Mouse (Mus musculus): ENCODE results near the gene H2afy. TPM values are rescaled to one million over a fixed set of nuclear protein-coding genes. Genes with fewer than 3 reads are reported as not detected.

The H2afy gene
- polyA plus RNA-seq, 1 experiment from 2014 or later: 287 TPM

DNA sequence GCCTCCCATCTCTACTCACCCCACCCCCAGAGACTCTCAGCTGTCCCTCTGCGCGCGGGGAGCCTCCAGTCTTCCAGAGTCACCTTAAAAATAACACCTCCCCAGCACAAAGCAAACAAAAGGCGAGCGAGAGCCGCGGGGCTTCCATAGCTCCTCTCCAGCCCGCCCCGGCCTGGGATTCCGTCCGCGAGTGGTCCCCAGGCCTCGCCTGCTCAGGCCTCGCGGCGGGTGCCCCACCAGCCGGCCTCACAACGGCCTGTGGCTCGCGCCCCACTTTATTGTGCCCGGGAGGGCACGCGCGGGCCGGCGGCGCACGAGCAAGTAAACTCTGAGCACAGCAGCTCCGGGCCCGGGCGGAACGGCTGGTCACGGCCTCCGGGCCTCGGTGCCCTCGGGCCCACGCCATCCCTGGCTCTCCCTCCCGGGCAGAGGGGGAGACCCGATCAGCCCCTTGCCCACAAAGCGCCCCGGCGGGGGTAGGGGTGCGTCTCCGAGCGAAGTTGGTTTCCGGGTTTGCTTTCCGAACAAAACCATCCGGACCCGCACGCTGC lies 1.5 kb downstream of the H2afy start:
- Histone ChIP-seq H3K27ac (peak overlapping the region; percentile 88), H3K27me3 (ENCODE audit: control insufficient read depth, insufficient read depth, low read length) (no peaks in the 10 kb centered on the region), H3K4me2 (replicated peaks) (peak overlapping the region; percentile 95), H3K9me3 (ENCODE audit: control insufficient read depth, low read length) (no peaks in the 10 kb centered on the region), H3K9ac (peak overlapping the region; percentile 97), H3K4me3 (replicated peaks; ENCODE audit: low read length) (peak overlapping the region; percentile 99), H3K4me1 (replicated peaks; ENCODE audit: control insufficient read depth, insufficient read depth, low read length) (peaks cover 21% of the 10 kb centered on the region), H3K36me3 (replicated peaks; ENCODE audit: control insufficient read depth, insufficient read depth) (no peaks in the 10 kb centered on the region; the same call in 1 of the 2 replicates)
- WGBS: under 1% methylated on average over 48 of the region's 50 CpGs
- peak; percentile 48; the same call in 1 of the 2 replicates for ATAC-seq (ENCODE audit: low FRiP score)
- no peak for DNase-seq (ENCODE audit: low spot score)

- no peaks in the 10 kb centered on the region for H3K9me3 ChIP-seq (ENCODE audit: control insufficient read depth, low read length)
- WGBS: 58% methylated on average over 5 of the region's 5 CpGs
- peak overlapping the region; percentile 95 for H3K4me2 ChIP-seq (replicated peaks)
- no peak for ATAC-seq (ENCODE audit: low FRiP score)
- H3K27me3 ChIP-seq (ENCODE audit: control insufficient read depth, insufficient read depth, low read length): no peaks in the 10 kb centered on the region
- DNase-seq (ENCODE audit: low spot score): no peak
- H3K4me3 ChIP-seq (replicated peaks; ENCODE audit: low read length): peak overlapping the region; percentile 99
- H3K4me1 ChIP-seq (replicated peaks; ENCODE audit: control insufficient read depth, insufficient read depth, low read length): peaks cover 21% of the 10 kb centered on the region
- H3K36me3 ChIP-seq (replicated peaks; ENCODE audit: control insufficient read depth, insufficient read depth): no peaks in the 10 kb centered on the region; the same call in 1 of the 2 replicates
- peak overlapping the region; percentile 97 for H3K9ac ChIP-seq
- H3K27ac ChIP-seq: no peak overlapping the region
Measured at GRCm38 (mm10) chr13:56134031-56134430, 2.1 kb downstream of the H2afy start.

- Histone ChIP-seq H3K9me3 (ENCODE audit: control insufficient read depth, low read length) (no peaks in the 10 kb centered on the region), H3K27me3 (ENCODE audit: control insufficient read depth, insufficient read depth, low read length) (no peaks in the 10 kb centered on the region), H3K27ac (no peak overlapping the region), H3K36me3 (replicated peaks; ENCODE audit: control insufficient read depth, insufficient read depth) (peaks cover 6% of the 10 kb centered on the region; the same call in 1 of the 2 replicates), H3K4me1 (replicated peaks; ENCODE audit: control insufficient read depth, insufficient read depth, low read length) (peaks cover 21% of the 10 kb centered on the region), H3K9ac (no peak overlapping the region), H3K4me3 (replicated peaks; ENCODE audit: low read length) (no peak overlapping the region), H3K4me2 (replicated peaks) (peak overlapping the region; percentile 95; the same call in 1 of the 2 replicates)
- DNase-seq (ENCODE audit: low spot score) (no peak), ATAC-seq (ENCODE audit: low FRiP score) (no peak)
- 87% methylated on average over 7 of the region's 7 CpGs for WGBS
Measured at GRCm38 (mm10) chr13:56132941-56133340, 3.2 kb downstream of the H2afy start.

DNA sequence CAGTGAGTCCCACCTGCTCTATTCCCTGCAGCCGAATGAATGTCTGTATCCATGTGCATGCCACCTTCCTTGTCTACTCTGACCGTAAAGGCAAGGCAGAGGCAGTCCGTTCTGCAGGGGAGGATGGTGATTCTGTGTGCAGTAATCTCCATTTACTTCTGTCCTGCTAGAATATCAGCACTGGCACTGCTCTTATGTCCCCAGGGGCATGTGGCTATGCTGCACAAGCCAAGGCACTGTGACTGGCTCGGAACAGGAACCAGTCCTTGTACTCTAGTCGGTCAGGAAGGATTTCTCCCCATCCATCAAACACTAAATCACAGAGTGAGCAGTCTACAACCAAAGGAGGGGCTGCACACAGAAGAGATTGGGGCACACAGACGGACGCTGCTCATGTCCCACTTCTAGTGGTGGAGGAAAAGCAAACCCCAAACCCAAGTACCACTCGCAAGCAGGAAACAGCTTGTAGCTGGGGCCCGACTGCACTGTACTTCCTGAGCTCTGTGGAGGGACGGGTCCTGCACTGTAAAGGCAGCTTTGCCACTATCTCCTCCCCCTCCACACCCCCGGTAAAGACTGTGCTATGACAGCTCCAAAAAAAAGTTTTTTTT lies 3.7 kb downstream of the H2afy start:
- Histone ChIP-seq H3K4me1 (replicated peaks; ENCODE audit: control insufficient read depth, insufficient read depth, low read length) (peaks cover 21% of the 10 kb centered on the region), H3K27ac (no peak overlapping the region), H3K27me3 (ENCODE audit: control insufficient read depth, insufficient read depth, low read length) (no peaks in the 10 kb centered on the region), H3K36me3 (replicated peaks; ENCODE audit: control insufficient read depth, insufficient read depth) (peaks cover 11% of the 10 kb centered on the region), H3K4me2 (replicated peaks) (no peak overlapping the region), H3K4me3 (replicated peaks; ENCODE audit: low read length) (no peak overlapping the region), H3K9ac (no peak overlapping the region), H3K9me3 (ENCODE audit: control insufficient read depth, low read length) (no peaks in the 10 kb centered on the region)
- DNase-seq (ENCODE audit: low spot score) (no peak), ATAC-seq (ENCODE audit: low FRiP score) (no peak)
- WGBS: 83% methylated on average over 11 of the region's 11 CpGs

DNA sequence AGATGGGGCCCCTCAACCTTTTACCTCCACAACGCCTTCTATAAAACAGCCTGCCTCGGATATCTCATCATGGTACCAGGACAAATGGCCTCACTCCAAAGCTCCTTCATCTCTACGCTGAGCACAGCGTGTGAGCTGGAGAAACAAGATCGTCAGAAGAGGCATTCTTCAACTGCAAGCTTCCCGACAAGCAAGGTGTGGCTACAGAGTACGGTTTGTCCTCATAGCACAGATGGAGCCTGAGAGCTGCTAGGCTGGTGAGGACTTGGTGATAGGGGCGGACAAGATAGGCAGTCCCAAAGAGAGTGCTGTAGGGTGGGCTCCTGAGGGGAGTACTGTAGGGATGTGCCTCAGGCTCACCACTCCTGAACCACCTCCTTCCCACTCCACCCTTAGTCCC lies 5.6 kb downstream of the H2afy start:
- Histone ChIP-seq H3K4me1 (replicated peaks; ENCODE audit: control insufficient read depth, insufficient read depth, low read length) (peaks cover 17% of the 10 kb centered on the region), H3K9ac (no peak overlapping the region), H3K36me3 (replicated peaks; ENCODE audit: control insufficient read depth, insufficient read depth) (peaks cover 30% of the 10 kb centered on the region), H3K4me2 (replicated peaks) (no peak overlapping the region), H3K4me3 (replicated peaks; ENCODE audit: low read length) (no peak overlapping the region), H3K27me3 (ENCODE audit: control insufficient read depth, insufficient read depth, low read length) (no peaks in the 10 kb centered on the region), H3K9me3 (ENCODE audit: control insufficient read depth, low read length) (no peaks in the 10 kb centered on the region), H3K27ac (no peak overlapping the region)
- no peak for DNase-seq (ENCODE audit: low spot score)
- WGBS: 89% methylated on average over 8 of the region's 8 CpGs
- ATAC-seq (ENCODE audit: low FRiP score): no peak

DNA sequence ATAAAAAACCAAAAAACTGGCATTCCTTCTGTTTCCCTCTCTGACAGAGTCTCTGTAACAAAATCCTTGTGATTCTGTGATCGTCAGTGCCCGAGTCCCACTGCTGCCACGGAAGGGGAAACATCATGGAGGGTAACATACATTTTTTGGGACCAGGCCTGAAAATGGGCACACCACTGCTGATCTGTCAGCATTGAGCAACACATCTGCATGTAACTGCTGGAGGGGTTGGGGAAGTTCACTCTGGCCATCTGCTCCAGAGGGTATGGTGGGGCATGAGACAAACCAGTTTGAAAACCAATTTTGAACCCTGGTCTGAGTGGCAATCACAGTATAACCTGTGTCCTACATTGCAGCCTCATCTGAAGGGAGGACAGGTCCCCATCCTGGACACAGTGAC lies 6.6 kb downstream of the H2afy start:
- ATAC-seq (ENCODE audit: low FRiP score): no peak
- 94% methylated on average over 3 of the region's 3 CpGs for WGBS
- H3K27me3 ChIP-seq (ENCODE audit: control insufficient read depth, insufficient read depth, low read length): no peaks in the 10 kb centered on the region

GRCm38 (mm10) chr13:56129014-56129413 lies 7.1 kb downstream of the H2afy start:
- no peak for ATAC-seq (ENCODE audit: low FRiP score)
- peaks cover 43% of the 10 kb centered on the region for H3K36me3 ChIP-seq (replicated peaks; ENCODE audit: control insufficient read depth, insufficient read depth)
- WGBS: 90% methylated on average over 4 of the region's 4 CpGs
- no peak overlapping the region for H3K27ac ChIP-seq
- H3K27me3 ChIP-seq (ENCODE audit: control insufficient read depth, insufficient read depth, low read length): no peaks in the 10 kb centered on the region
- no peaks in the 10 kb centered on the region for H3K9me3 ChIP-seq (ENCODE audit: control insufficient read depth, low read length)
- H3K9ac ChIP-seq: no peak overlapping the region
- peaks cover 12% of the 10 kb centered on the region for H3K4me1 ChIP-seq (replicated peaks; ENCODE audit: control insufficient read depth, insufficient read depth, low read length)
- no peak overlapping the region for H3K4me3 ChIP-seq (replicated peaks; ENCODE audit: low read length)
- DNase-seq (ENCODE audit: low spot score): no peak
- no peak overlapping the region for H3K4me2 ChIP-seq (replicated peaks)

More for the DNA sequence above, 6.6 kb downstream of the H2afy start:
- peaks cover 37% of the 10 kb centered on the region for H3K36me3 ChIP-seq (replicated peaks; ENCODE audit: control insufficient read depth, insufficient read depth)
- H3K4me2 ChIP-seq (replicated peaks): no peak overlapping the region
- no peak overlapping the region for H3K27ac ChIP-seq
- no peak overlapping the region for H3K4me3 ChIP-seq (replicated peaks; ENCODE audit: low read length)
- no peaks in the 10 kb centered on the region for H3K9me3 ChIP-seq (ENCODE audit: control insufficient read depth, low read length)
- no peak for DNase-seq (ENCODE audit: low spot score)
- H3K4me1 ChIP-seq (replicated peaks; ENCODE audit: control insufficient read depth, insufficient read depth, low read length): peaks cover 17% of the 10 kb centered on the region
- H3K9ac ChIP-seq: no peak overlapping the region

DNA sequence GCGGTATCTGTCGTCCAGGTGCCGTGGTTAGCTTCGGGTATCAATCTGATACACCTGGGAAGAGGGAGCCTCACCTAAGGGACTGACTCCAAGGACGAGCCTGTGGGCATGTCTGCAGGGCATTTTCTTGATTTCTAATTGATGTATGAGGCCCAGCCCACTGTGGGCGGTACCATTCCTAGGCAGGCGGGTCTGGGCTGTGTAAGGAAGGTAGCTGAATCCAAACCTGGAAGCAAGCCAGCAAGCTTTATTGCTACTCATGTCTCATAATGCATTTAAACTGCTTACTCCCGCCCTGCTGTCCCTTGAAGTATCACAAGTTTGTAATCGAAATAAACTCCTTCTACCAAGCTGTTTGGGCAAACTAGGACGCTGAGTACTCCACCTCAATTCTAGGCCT lies 10.5 kb downstream of the H2afy start:
- H3K4me2 ChIP-seq (replicated peaks): no peak overlapping the region
- no peaks in the 10 kb centered on the region for H3K27me3 ChIP-seq (ENCODE audit: control insufficient read depth, insufficient read depth, low read length)
- DNase-seq (ENCODE audit: low spot score) (no peak), ATAC-seq (ENCODE audit: low FRiP score) (no peak)
- no peak overlapping the region for H3K27ac ChIP-seq
- WGBS: 95% methylated on average over 10 of the region's 10 CpGs
- H3K9me3 ChIP-seq (ENCODE audit: control insufficient read depth, low read length): no peaks in the 10 kb centered on the region
- peaks cover 74% of the 10 kb centered on the region for H3K36me3 ChIP-seq (replicated peaks; ENCODE audit: control insufficient read depth, insufficient read depth)
- H3K9ac ChIP-seq: no peak overlapping the region
- H3K4me1 ChIP-seq (replicated peaks; ENCODE audit: control insufficient read depth, insufficient read depth, low read length): no peaks in the 10 kb centered on the region
- no peak overlapping the region for H3K4me3 ChIP-seq (replicated peaks; ENCODE audit: low read length)

DNA sequence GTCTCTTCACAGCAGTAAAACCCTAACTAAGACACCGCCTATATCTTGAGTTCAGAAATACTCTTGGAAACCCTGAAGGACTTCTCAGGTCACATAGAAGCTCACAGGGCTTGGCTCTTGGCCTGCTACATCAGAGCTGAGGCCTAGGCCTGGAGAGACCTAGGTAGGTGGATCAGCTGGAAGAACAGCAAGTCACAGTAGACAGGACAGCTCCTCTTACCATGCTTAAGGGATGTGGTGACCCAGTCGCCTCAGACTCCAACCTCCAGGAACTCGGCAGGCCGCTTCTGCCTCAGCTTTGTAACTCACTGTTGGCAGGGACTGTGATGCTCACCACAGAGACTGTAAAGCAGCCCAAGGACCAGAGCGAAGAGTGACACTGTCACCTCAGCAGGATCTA lies 13.1 kb downstream of the H2afy start:
- no peaks in the 10 kb centered on the region for H3K9me3 ChIP-seq (ENCODE audit: control insufficient read depth, low read length)
- no peak overlapping the region for H3K9ac ChIP-seq
- H3K4me3 ChIP-seq (replicated peaks; ENCODE audit: low read length): no peak overlapping the region
- H3K36me3 ChIP-seq (replicated peaks; ENCODE audit: control insufficient read depth, insufficient read depth): peaks cover 85% of the 10 kb centered on the region
- no peaks in the 10 kb centered on the region for H3K4me1 ChIP-seq (replicated peaks; ENCODE audit: control insufficient read depth, insufficient read depth, low read length)
- DNase-seq (ENCODE audit: low spot score) (no peak), ATAC-seq (ENCODE audit: low FRiP score) (no peak)
- no peaks in the 10 kb centered on the region for H3K27me3 ChIP-seq (ENCODE audit: control insufficient read depth, insufficient read depth, low read length)
- H3K27ac ChIP-seq: no peak overlapping the region
- WGBS: 91% methylated on average over 5 of the region's 5 CpGs
- no peak overlapping the region for H3K4me2 ChIP-seq (replicated peaks)

Measured in hindbrain, embryonic 14.5 days (tissue).